Comparison of ENCODE assay signal across 8 mouse cellular contexts in genomic region chr5:132544176-132544995, GRCm38 (mm10). TPM values are rescaled to one million over a fixed set of nuclear protein-coding genes. Genes with fewer than 3 reads are reported as not detected.
DNase-seq lines count a peak whose midpoint lies in the region; ATAC-seq and TF ChIP-seq lines count a peak whose summit lies in the region.

No protein-coding gene starts in this region.

- ATAC-seq in intestine, postnatal 0 days = no peak
- no peak for ATAC-seq in erythroid progenitor cell, adult 5-6 weeks (replicated peaks; ENCODE audit: low FRiP score, poor library complexity, severe bottlenecking)

- no peaks in the 10 kb centered on the region for H3K36me3 ChIP-seq in intestine, postnatal 0 days (ENCODE audit: control insufficient read depth, insufficient read depth)
- no peaks in the 10 kb centered on the region for H3K36me3 ChIP-seq in small intestine, adult 2 months (ENCODE audit: control insufficient read depth, insufficient read depth, low read length)

- no peak overlapping the region for H3K27ac ChIP-seq in left cerebral cortex, adult 2 months
- H3K27ac ChIP-seq in intestine, postnatal 0 days (ENCODE audit: low read depth, low read length) = no peak overlapping the region
- H3K27ac ChIP-seq in small intestine, adult 2 months (ENCODE audit: insufficient read depth, low read depth, low read length) = no peak overlapping the region

- no peaks in the 10 kb centered on the region for H3K4me1 ChIP-seq in intestine, postnatal 0 days (replicated peaks; ENCODE audit: control insufficient read depth, insufficient read depth, low read length)
- peaks cover 6% of the 10 kb centered on the region; the same call in 1 of the 2 replicates for H3K4me1 ChIP-seq in small intestine, adult 2 months (ENCODE audit: control insufficient read depth, insufficient read depth, insufficient read length, low read length)

- intact Hi-C loops in left cerebral cortex, adult 2 months (cut with DNase I) = loop anchor here (5.0 to 10.0 kb wide), 6 partner anchors 142 to 1250 kb away; no protein-coding TSS in a partner anchor
- intact Hi-C loops in left cerebral cortex, postnatal 25 days (cut with DNase I) = loop anchor here (5.0 to 10.0 kb wide), 7 partner anchors 72 to 1040 kb away; no protein-coding TSS in a partner anchor

- H3K9me3 ChIP-seq in intestine, postnatal 0 days (ENCODE audit: control insufficient read depth) = no peaks in the 10 kb centered on the region

- peak overlapping the region; percentile 98 for H3K4me2 ChIP-seq in intestine, postnatal 0 days (replicated peaks; ENCODE audit: low read depth)

- TF ChIP-seq CTCF in left cerebral cortex, adult 2 months (IDR thresholded peaks at IDR 0.05) = no peak
- TF ChIP-seq CTCF in intestine, postnatal 0 days (IDR thresholded peaks at IDR 0.05; ENCODE audit: low read depth) = no peak
- no peak for TF ChIP-seq CTCF in small intestine, adult 2 months (IDR thresholded peaks at IDR 0.05; ENCODE audit: extremely low read depth, insufficient read length, insufficient replicate concordance, low read depth, low read length)

- no peak for TF ChIP-seq POLR2A in small intestine, adult 2 months (IDR thresholded peaks at IDR 0.05; ENCODE audit: low read depth, low read length)

- no peaks in the 10 kb centered on the region for H3K27me3 ChIP-seq in intestine, postnatal 0 days (replicated peaks; ENCODE audit: control insufficient read depth, insufficient read depth, low read length)
- H3K27me3 ChIP-seq in small intestine, adult 2 months (ENCODE audit: control insufficient read depth, insufficient read depth, low read length) = peaks cover 26% of the 10 kb centered on the region

- 11% methylated on average over 26 of the region's 26 CpGs for WGBS in intestine, postnatal 0 days
- 12% methylated on average over 26 of the region's 26 CpGs for WGBS in small intestine, adult 2 months

- DNase-seq in left cerebral cortex, adult 2 months (ENCODE audit: extremely low spot score in 1 of 2, low spot score in 2 of 2) = peak; percentile 11 to 15
- no peak for DNase-seq in left cerebral cortex, postnatal 25 days (ENCODE audit: low spot score in 2 of 2)
- DNase-seq in cerebellum, adult 9-10 months = peak; percentile 54
- peak; percentile 20 to 38 for DNase-seq in gastrocnemius, postnatal 4 days (ENCODE audit: low spot score in 2 of 2)
- peak; percentile 12 for DNase-seq in lung, postnatal 10 days

- H3K9ac ChIP-seq in intestine, postnatal 0 days (ENCODE audit: low read depth, low read length) = no peak overlapping the region

- peak overlapping the region; percentile 91 for H3K4me3 ChIP-seq in left cerebral cortex, adult 2 months
- H3K4me3 ChIP-seq in intestine, postnatal 0 days (ENCODE audit: low read depth, low read length) = peak overlapping the region; percentile 70
- H3K4me3 ChIP-seq in small intestine, adult 2 months (ENCODE audit: low read depth, low read length) = peak overlapping the region; percentile 17; the same call in 1 of the 2 replicates

RNA-seq across cellular contexts. Expression of gene Auts2, which starts 1.2 kb away (rescaled TPM):
- total RNA-seq in left cerebral cortex, adult 2 months (2021) = 100 to 1,000 TPM; 117 to 146 TPM
- total RNA-seq in left cerebral cortex, postnatal 25 days (2021) = 100 to 1,000 TPM in 1 of 2 experiments, 10 to 100 TPM in 1; 95.9 to 104 TPM
- 10 to 100 TPM; 43.4 to 57.3 TPM for total RNA-seq in gastrocnemius, postnatal 4 days (2021)
- 4.9 and 5.8 TPM in 2 replicates for polyA plus RNA-seq in intestine, postnatal 0 days (2015; fragmentation: Nextera tagmentation; extraction: Ambion mirVana)
- polyA plus RNA-seq in small intestine, adult 2 months (2012; rRNA removed) = 9.4 and 10.4 TPM in 2 replicates
- 0.36 TPM in 1 of 2 replicates, not detected in the other for total RNA-seq in erythroid progenitor cell, adult 5-6 weeks (2015; ENCODE audit: low replicate concordance)
- total RNA-seq in erythroid progenitor cell, adult 5-6 weeks (2017; ENCODE audit: low replicate concordance) = not detected in 2 replicates

Comparison
In these comparisons a context has a peak if more than half of its experiments do, and no peak if none do; other contexts are left out.
1. DNase-seq: peak in left cerebral cortex, adult 2 months (2 of 2), cerebellum, adult 9-10 months (single experiment), gastrocnemius, postnatal 4 days (2 of 2) and lung, postnatal 10 days (single experiment); none in left cerebral cortex, postnatal 25 days (0 of 2).
2. H3K4me3 ChIP-seq: peak in every context shown above with its lines; median percentile 91 in left cerebral cortex, adult 2 months; 70 in intestine, postnatal 0 days; 17 in small intestine, adult 2 months.
3. RNA of gene Auts2, which starts 1.2 kb away (total RNA-seq): 117 to 146 TPM in left cerebral cortex, adult 2 months, 95.9 to 104 TPM in left cerebral cortex, postnatal 25 days and 43.4 to 57.3 TPM in gastrocnemius, postnatal 4 days; 0.36 TPM in erythroid progenitor cell, adult 5-6 weeks; every median in the first group is over 10 times any median in the second.